Mouse (Mus musculus): ENCODE data around the gene Osgin1.
A peak's percentile ranks its signal among the peaks of the same experiment; 100 is the strongest.

The Osgin1 gene

DNA sequence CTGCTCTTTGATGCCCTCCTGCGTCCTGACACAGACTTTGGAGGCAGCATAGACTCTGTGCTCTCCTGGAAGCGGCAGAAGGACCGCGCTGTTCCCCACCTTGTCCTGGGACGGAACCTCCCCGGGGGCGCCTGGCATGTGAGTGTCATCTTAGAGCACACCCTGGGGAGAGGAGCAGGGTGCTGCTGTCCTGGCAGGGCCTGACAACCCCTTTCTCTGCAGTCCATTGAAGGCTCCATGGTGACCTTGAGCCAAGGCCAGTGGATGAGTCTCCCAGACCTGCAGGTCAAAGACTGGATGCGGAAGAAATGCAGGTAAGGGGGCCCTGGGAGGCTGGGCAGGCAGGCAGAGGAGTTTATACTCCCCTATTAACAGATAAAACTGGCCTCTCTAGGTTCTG lies 9.0 kb downstream of the Osgin1 start:
- H3K36me3 ChIP-seq (ENCODE audit: control insufficient read depth, insufficient read depth, low read length, poor library complexity, severe bottlenecking) = no peaks in the 10 kb centered on the region
- no peak for DNase-seq (ENCODE audit: low read depth, low spot score)
- H3K27me3 ChIP-seq (ENCODE audit: control insufficient read depth, insufficient read depth, low read length, poor library complexity, severe bottlenecking) = no peaks in the 10 kb centered on the region

DNA sequence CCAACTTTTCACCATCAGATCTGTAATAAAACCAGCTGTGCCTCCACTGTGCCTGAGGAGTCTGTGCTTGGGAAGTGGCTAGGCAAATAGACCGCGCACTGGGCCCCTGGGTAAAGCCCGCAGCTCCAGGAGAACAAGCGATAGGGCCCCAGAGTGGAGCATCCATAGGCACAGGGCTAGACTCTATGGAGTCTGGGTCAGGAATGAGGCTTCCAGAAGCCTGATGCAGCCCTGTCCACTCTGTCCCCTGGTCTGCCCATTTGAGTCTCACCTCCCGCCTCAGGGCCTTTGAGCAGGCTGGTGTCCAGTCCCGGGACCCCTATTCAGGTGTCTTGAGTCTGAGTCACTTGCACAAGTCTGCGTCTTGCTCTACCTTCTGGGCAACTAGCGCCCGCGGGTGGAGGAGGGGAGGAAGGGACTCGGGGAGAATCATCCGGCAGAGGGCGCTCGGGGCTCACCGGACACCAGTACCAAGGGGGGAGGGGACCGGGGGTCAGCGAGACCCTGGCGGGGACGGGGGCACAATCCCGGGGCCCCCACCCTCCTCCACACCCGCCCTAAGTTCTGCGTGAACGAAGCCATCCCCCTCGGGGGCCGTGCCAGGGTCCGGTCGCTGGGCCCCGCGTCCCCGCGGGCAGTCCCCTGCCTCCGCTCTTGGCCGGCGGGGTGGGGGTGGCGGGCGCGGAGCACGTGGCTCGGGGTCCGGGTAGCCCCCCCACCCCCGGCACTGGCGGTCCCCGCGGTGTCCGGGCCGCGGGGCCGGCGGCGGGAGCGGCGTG lies 12.5 kb downstream of the Osgin1 start, which contains the start of gene Necab2:
TSS of gene Necab2 (plus strand) at position 509 of the 779 bp plus-strand sequence.
- H3K36me3 ChIP-seq (ENCODE audit: control insufficient read depth, insufficient read depth, low read length, poor library complexity, severe bottlenecking) = no peaks in the 10 kb centered on the region
- DNase-seq (ENCODE audit: low read depth, low spot score) = peak; percentile 79
- no peaks in the 10 kb centered on the region for H3K27me3 ChIP-seq (ENCODE audit: control insufficient read depth, insufficient read depth, low read length, poor library complexity, severe bottlenecking)

DNA sequence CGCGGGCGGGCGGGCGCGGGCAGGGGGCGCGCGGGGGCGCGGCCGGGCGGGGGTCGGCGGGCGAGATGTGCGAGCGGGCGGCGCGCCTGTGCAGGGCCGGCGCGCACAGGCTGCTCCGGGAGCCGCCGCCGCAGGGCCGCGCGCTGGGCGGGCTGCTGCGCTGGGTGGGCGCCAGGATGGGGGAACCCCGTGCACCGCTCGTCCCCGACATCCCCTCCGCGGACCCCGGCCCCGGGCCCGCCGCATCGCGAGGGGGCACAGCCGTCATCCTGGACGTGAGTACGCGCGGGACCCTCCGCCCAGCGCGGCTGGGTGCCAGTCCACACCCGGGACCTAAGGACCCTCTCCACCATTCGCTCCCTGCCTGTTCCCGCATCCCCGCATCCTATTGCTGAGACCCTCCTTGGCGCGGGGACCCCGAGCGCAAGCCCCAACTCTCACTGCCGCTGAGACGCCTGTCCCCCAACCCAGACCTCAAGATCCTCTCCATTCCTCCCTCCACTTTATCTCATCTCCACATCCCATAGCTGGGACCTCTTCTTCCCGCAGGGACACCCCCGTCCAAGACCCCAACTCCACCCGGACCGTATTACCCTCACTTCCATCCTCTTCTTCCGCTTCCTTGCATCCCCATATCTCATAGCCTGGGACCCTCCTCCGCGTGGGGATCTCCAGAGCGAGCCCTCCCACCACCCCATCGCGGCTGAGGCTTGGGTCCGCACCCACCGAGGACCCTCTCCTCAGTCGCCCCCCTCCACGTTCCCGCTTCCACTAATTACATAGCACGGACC lies 13.3 kb downstream of the Osgin1 start:
- Histone ChIP-seq H3K27me3 (ENCODE audit: control insufficient read depth, insufficient read depth, low read length, poor library complexity, severe bottlenecking) (no peaks in the 10 kb centered on the region), H3K36me3 (ENCODE audit: control insufficient read depth, insufficient read depth, low read length, poor library complexity, severe bottlenecking) (no peaks in the 10 kb centered on the region)
- no peak for DNase-seq (ENCODE audit: low read depth, low spot score)

DNA sequence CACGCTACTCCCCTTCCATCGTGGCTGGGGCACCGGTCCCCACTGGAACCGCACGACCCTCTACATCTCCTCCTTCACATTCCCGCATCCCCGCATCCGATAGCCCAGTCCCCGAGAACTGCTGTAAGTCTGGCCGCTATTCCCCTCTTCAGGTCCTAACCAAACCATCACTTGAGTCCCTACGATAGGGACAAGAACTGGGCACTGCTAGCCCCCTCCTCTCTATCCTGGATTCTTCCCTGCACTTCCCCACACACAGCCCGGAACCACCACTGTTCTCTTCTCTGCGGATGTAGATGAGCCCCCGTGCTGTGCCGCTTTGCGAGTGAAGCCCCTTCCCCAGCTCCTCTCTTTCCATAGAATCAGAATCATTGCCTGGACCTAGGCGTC lies 13.9 kb downstream of the Osgin1 start:
- H3K36me3 ChIP-seq (ENCODE audit: control insufficient read depth, insufficient read depth, low read length, poor library complexity, severe bottlenecking) = no peaks in the 10 kb centered on the region
- H3K27me3 ChIP-seq (ENCODE audit: control insufficient read depth, insufficient read depth, low read length, poor library complexity, severe bottlenecking) = no peaks in the 10 kb centered on the region
- DNase-seq (ENCODE audit: low read depth, low spot score) = no peak

DNA sequence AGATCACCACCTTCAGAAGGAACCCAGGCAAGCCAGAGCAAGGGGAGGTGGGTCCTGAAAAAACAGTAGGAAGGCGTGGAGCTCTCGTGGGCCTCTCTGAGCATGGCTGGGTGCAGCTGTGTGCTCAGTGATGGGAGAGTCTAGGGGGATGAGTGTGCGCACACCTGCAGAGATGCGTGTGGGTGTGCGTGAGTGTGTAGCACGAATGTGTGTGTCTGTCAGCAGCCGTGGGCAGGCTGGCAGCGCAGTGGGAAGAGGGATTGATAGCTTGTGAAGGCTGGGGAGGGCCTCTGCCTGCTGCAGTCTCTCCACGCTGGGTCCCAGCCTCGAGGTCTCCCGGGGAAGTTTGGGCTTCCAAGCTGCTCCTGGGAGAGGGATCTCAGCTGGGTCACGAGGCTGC lies 15.7 kb downstream of the Osgin1 start:
- no peak for DNase-seq (ENCODE audit: low read depth, low spot score)
- Histone ChIP-seq H3K36me3 (ENCODE audit: control insufficient read depth, insufficient read depth, low read length, poor library complexity, severe bottlenecking) (no peaks in the 10 kb centered on the region), H3K27me3 (ENCODE audit: control insufficient read depth, insufficient read depth, low read length, poor library complexity, severe bottlenecking) (no peaks in the 10 kb centered on the region)

DNA sequence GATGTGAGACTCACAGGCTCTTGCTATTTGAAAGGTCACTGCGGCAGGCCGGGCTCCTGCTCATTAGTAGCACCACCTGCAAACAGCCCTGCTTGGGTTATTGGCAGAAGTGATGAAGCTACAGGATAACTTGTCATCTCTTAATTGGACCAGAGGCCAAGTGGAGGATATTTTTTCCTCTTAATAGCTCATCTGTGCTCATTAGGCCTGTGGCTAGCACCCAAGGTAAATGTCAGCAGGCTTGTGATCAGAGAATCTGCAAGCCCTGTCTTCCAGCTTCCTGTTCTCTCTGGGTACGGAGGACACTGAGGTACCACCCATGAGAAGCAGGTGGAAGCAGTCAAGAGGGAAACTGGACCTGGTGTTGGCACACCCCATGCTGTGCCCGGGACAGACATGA lies 17.2 kb downstream of the Osgin1 start:
- no peaks in the 10 kb centered on the region for H3K36me3 ChIP-seq (ENCODE audit: control insufficient read depth, insufficient read depth, low read length, poor library complexity, severe bottlenecking)
- DNase-seq (ENCODE audit: low read depth, low spot score) = no peak
- H3K27me3 ChIP-seq (ENCODE audit: control insufficient read depth, insufficient read depth, low read length, poor library complexity, severe bottlenecking) = no peaks in the 10 kb centered on the region

DNA sequence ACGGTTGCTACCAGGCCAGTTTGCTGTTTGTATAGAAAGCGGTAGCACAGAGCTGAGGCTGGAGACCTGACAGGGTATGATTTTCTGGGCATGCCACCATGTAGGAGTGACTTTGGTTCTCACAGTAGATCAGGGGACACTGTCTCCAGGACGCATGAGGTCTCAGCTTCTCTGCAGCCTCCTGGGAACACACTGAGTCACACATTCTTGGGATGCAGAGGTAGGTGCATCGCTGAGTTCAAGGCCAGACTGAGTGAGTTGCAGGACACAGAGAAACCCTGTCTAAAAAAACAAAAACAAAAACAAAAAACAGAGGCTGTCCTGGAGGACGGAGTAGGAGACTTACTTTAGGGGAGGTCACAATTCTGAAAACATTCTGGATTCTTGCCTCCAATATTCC lies 19.0 kb downstream of the Osgin1 start:
- no peaks in the 10 kb centered on the region for H3K27me3 ChIP-seq (ENCODE audit: control insufficient read depth, insufficient read depth, low read length, poor library complexity, severe bottlenecking)
- no peaks in the 10 kb centered on the region for H3K36me3 ChIP-seq (ENCODE audit: control insufficient read depth, insufficient read depth, low read length, poor library complexity, severe bottlenecking)
- no peak for DNase-seq (ENCODE audit: low read depth, low spot score)

DNA sequence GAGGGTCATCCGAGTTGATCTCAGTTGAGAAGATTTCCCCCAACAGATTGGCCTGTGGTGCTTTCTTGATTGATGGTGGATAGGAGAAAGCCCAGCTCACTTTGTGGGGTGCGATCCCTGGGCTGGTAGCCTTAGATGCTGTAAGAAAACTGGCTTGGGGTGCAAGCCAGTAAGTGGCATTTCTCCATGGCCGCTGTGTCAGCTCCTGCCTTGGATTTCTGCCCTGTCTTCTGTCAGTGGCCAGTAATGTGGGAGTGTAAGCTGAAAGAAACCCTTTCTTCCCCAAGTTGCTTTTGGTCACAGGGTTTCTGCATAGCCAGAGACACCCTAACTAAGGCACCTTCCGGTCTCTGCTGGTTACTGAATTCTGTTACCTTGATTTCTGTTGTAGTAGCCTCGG lies 22.1 kb downstream of the Osgin1 start:
- no peaks in the 10 kb centered on the region for H3K36me3 ChIP-seq (ENCODE audit: control insufficient read depth, insufficient read depth, low read length, poor library complexity, severe bottlenecking)
- DNase-seq (ENCODE audit: low read depth, low spot score) = no peak

DNA sequence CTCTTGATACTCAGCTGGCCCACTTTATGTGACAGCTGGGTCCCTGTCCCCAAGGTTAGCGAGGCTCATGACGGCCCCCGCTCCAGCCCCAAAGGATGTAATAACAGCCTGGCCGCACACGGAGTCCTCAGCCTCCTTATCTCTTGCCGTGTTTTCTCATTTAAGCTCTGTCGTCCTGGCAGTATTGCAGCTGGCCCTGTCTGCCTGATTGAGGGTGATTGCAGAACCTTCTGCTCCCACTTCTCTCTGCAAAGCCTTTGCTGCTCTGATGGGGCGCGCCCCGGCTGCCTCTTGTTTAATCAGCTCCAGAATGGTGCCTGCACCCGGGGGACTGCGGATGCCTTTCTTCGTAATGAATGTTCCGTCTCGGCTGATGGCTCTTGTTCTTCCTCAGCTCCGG lies 25.8 kb downstream of the Osgin1 start:
- H3K36me3 ChIP-seq (ENCODE audit: control insufficient read depth, insufficient read depth, low read length, poor library complexity, severe bottlenecking) = no peaks in the 10 kb centered on the region
- no peak for DNase-seq (ENCODE audit: low read depth, low spot score)
- H3K27me3 ChIP-seq (ENCODE audit: control insufficient read depth, insufficient read depth, low read length, poor library complexity, severe bottlenecking) = no peaks in the 10 kb centered on the region

More for the DNA sequence above, 22.1 kb downstream of the Osgin1 start:
- no peaks in the 10 kb centered on the region for H3K27me3 ChIP-seq (ENCODE audit: control insufficient read depth, insufficient read depth, low read length, poor library complexity, severe bottlenecking)

DNA sequence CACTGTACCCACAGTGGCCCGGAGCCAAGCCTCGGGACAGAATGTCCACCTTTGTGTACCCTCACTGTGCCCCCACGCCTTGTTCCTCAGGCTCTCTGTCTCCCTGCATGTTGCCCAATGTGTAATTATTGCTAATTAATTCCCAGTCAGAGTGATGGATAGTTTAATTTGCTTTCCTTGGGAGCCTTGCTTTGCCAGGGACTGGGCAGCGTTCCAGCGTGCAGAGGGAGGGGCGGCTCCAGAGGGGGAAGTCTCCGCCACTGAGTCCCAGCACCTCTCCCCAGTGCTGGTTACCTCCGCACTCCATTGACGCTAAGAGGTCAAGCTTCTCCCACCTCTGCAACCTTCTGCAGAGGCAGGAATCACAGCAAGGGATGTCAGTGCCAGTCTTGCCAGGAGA lies 27.4 kb downstream of the Osgin1 start:
- Histone ChIP-seq H3K27me3 (ENCODE audit: control insufficient read depth, insufficient read depth, low read length, poor library complexity, severe bottlenecking) (no peaks in the 10 kb centered on the region), H3K36me3 (ENCODE audit: control insufficient read depth, insufficient read depth, low read length, poor library complexity, severe bottlenecking) (no peaks in the 10 kb centered on the region)
- DNase-seq (ENCODE audit: low read depth, low spot score) = no peak

DNA sequence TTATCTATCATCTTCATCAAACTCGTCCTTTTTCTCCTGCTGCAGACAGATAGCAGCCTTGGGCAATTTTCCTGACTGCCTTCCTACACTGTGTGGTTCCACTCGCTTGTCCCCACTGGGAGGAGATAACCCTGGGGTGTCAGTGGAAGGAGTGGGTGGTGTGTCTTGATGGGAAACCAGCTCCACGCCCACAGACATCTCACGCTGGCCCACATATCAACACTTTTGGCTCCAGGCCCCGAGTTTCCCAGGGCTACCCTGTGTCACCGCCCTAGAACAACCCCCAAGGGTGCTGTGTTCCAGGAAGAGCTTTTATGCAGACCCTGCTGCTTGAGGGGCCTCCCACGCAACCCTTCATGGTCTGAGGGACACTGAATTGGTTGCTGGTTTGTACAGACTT lies 29.8 kb downstream of the Osgin1 start:
- Histone ChIP-seq H3K27me3 (ENCODE audit: control insufficient read depth, insufficient read depth, low read length, poor library complexity, severe bottlenecking) (no peaks in the 10 kb centered on the region), H3K36me3 (ENCODE audit: control insufficient read depth, insufficient read depth, low read length, poor library complexity, severe bottlenecking) (no peaks in the 10 kb centered on the region)
- DNase-seq (ENCODE audit: low read depth, low spot score) = no peak

DNA sequence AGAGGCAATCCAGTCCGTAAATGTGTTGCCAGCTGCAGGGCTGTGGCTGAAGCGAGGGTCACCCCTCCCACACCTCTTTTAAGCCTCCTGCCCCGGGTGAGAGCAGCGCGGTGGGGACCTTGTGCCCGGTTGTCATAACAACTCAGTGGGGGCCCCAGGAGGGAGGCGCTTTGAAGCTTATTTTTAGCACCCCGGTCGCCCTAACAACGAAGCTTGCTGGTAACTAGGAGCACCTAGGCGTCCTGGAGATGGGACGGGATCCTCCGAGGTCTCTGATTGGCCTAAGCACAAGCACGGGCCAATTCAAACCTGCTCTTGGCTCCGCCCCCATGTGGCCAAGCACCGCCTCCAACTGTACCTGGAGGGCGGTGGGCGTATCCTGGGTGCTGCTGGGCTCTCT lies 32.2 kb downstream of the Osgin1 start:
- H3K27me3 ChIP-seq (ENCODE audit: control insufficient read depth, insufficient read depth, low read length, poor library complexity, severe bottlenecking) = no peaks in the 10 kb centered on the region
- H3K36me3 ChIP-seq (ENCODE audit: control insufficient read depth, insufficient read depth, low read length, poor library complexity, severe bottlenecking) = no peaks in the 10 kb centered on the region

DNA sequence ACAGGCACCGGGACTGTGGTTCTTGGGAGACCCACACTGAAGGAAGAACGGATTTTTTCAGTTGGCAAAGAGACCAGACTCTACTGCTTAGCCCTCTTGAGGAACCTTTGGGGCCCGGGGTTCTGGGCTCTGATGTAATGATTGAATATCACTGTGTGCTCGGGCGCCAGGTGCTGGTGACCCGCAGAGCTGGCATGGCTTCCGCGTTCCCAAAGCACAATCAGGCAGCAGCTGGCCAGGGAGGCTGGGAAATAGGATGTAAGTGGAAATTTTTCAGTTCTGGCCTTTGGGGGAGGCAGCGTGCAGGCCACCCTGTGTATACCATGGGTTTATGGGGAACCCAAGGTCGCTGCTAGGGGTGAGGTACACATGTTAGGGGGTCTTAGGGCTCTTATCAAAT lies 32.9 kb downstream of the Osgin1 start:
- no peak for DNase-seq (ENCODE audit: low read depth, low spot score)
- Histone ChIP-seq H3K36me3 (ENCODE audit: control insufficient read depth, insufficient read depth, low read length, poor library complexity, severe bottlenecking) (no peaks in the 10 kb centered on the region), H3K27me3 (ENCODE audit: control insufficient read depth, insufficient read depth, low read length, poor library complexity, severe bottlenecking) (no peaks in the 10 kb centered on the region)

More for the DNA sequence above, 32.2 kb downstream of the Osgin1 start:
- no peak for DNase-seq (ENCODE audit: low read depth, low spot score)

DNA sequence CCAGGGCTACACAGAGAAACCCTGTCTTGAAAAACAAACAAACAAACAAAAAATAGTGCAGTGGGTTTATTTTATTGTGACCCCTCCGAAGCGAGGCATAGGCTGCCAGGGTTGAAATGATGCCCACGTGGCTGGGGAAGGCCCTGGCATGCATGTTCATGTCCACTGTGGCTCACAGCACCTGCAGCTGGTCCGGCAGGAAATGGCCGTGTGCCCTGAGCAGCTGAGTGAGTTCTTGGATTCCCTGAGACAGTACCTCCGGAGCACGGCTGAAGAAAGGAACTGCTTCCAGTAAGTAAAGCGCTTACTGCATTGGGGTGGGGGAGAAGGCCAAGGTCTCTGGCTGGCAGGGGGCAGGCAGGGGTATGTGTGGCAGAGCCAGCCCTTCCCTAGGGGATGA lies 34.2 kb downstream of the Osgin1 start:
- no peaks in the 10 kb centered on the region for H3K27me3 ChIP-seq (ENCODE audit: control insufficient read depth, insufficient read depth, low read length, poor library complexity, severe bottlenecking)
- no peaks in the 10 kb centered on the region for H3K36me3 ChIP-seq (ENCODE audit: control insufficient read depth, insufficient read depth, low read length, poor library complexity, severe bottlenecking)
- DNase-seq (ENCODE audit: low read depth, low spot score) = no peak

DNA sequence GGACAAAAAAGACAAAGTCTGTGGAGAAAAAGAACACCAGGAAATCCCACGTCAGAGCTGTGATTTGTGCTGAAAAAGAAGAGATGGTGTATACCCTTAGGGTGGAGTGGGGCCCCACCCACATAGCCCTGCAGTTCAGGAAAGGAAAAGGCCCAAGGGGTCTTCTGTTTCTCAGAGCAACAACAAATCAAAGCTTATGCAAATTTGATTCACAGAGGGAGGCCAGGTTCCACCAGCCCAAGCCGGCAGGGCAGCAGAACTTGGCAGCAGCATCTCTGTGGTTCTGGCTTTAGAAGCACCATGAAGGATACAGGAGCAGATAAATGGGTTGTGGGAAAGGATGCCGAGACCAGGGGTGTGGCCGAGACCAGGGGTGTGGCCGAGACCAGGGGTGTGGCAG lies 44.8 kb downstream of the Osgin1 start:
- Histone ChIP-seq H3K27me3 (ENCODE audit: control insufficient read depth, insufficient read depth, low read length, poor library complexity, severe bottlenecking) (no peaks in the 10 kb centered on the region), H3K36me3 (ENCODE audit: control insufficient read depth, insufficient read depth, low read length, poor library complexity, severe bottlenecking) (no peaks in the 10 kb centered on the region)
- no peak for DNase-seq (ENCODE audit: low read depth, low spot score)

Data from splenic B cell, adult 2 months (primary cell).